24 mouse cellular contexts compared by ENCODE assay signal in genomic region chr17:17384502-17384901, GRCm38 (mm10). TPM values are rescaled to one million over a fixed set of nuclear protein-coding genes. Genes with fewer than 3 reads are reported as not detected.
"Had no signal": no experiment of that assay in that cellular context is flagged by ENCODE, and none has a peak within 500 bp of the region (broad histone marks: within the 10 kb centered on the region; RNA-seq: fewer than 3 reads in every experiment).

No protein-coding gene starts in this region.

- H3K4me3 ChIP-seq: heart, embryonic 10.5 days; heart, embryonic 12.5 days; hindbrain, embryonic 13.5 days; hindbrain, embryonic 15.5 days; kidney, embryonic 15.5 days; layer of hippocampus, adult 2 months; limb, embryonic 13.5 days; limb, embryonic 15.5 days; liver, embryonic 12.5 days had no signal

- H3K9me3 ChIP-seq: heart, embryonic 10.5 days; heart, embryonic 12.5 days; hindbrain, embryonic 13.5 days; hindbrain, embryonic 15.5 days; kidney, embryonic 15.5 days; limb, embryonic 13.5 days; limb, embryonic 15.5 days; liver, embryonic 12.5 days had no signal

- DNase-seq: gastrocnemius, postnatal 14 days; gastrocnemius, postnatal 36 days; heart, adult 18-20 months; heart, postnatal 10 days; kidney, adult 11 months; kidney, adult 2 months; kidney, adult 9 months; kidney, postnatal 14 days; kidney, postnatal 4 days; layer of hippocampus, adult 9-11 months; layer of hippocampus, postnatal 36 days; left cerebral cortex, postnatal 4 days had no signal

- H3K27me3 ChIP-seq: heart, embryonic 12.5 days; hindbrain, embryonic 13.5 days; hindbrain, embryonic 15.5 days; kidney, embryonic 15.5 days; limb, embryonic 13.5 days; limb, embryonic 15.5 days; liver, embryonic 12.5 days had no signal

- H3K4me1 ChIP-seq: heart, embryonic 10.5 days; heart, embryonic 12.5 days; hindbrain, embryonic 13.5 days; hindbrain, embryonic 15.5 days; kidney, embryonic 15.5 days; limb, embryonic 13.5 days; limb, embryonic 15.5 days; liver, embryonic 12.5 days had no signal

- ATAC-seq: hindbrain, postnatal 0 days; intestine, embryonic 16.5 days; liver, embryonic 12.5 days had no signal

RNA-seq across cellular contexts. Expression of gene Lix1, which starts 18.0 kb away (rescaled TPM):
- total RNA-seq: hematopoietic stem cell, adult 5-6 weeks had no signal
